Mouse (Mus musculus): ENCODE measurements around the gene Urad.

Urad gene

DNA sequence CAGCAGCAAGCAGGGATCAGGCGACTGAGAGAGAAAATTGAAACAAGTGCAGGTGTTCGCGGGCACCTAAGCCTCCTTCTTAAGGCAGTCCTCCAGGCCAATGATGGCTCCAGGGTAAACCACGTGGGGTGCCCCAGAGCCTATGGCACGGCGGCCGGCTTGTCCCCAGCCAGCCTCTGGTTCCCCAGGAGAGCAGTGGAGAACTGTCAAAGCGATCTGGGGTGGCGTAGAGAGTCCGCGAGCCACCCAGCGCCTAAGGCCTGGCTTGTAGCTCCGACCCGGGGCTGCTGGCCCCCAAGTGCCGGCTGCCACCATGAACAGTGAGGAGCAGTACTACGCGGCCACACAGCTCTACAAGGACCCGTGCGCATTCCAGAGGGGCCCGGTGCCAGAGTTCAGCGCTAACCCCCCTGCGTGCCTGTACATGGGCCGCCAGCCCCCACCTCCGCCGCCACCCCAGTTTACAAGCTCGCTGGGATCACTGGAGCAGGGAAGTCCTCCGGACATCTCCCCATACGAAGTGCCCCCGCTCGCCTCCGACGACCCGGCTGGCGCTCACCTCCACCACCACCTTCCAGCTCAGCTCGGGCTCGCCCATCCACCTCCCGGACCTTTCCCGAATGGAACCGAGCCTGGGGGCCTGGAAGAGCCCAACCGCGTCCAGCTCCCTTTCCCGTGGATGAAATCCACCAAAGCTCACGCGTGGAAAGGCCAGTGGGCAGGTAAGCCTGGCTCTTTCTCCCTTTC is 52.1 kb downstream of the Urad start, which contains the start of gene Pdx1:
Gene Pdx1, plus strand, starts transcription at position 34 of the 747 bp plus-strand sequence.
- DNase-seq (ENCODE audit: low read depth, low spot score), result no peak

DNA sequence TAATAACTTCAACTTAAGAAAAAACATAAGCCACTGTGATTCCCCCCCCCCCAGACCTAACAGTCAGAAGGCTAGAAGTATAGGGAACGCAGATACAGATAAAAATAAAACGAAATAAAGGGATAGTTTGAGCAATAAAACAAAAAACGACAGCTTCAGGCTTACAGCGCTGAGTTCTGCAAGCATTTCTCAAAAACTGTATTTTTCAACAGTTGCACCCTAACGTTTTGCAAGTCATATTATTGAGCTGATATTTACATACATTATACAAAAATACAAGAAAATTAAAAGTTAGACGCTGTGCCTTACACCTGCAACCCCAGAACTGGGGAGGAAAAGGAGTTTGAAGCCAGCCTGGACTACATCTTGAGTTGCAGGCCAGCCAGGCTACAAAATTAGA is 52.9 kb downstream of the Urad start:
- DNase-seq (ENCODE audit: low read depth, low spot score), result no peak

- no peak for DNase-seq (ENCODE audit: low read depth, low spot score)
Measured at GRCm38 (mm10) chr5:147268728-147269127, 53.5 kb downstream of the Urad start.

GRCm38 (mm10) chr5:147267434-147267833 is 54.8 kb downstream of the Urad start:
- no peak for DNase-seq (ENCODE audit: low read depth, low spot score)

All from telencephalon, adult 2 months (tissue).